Comparison of ENCODE assay signal across 27 mouse cellular contexts in the genomic region with DNA sequence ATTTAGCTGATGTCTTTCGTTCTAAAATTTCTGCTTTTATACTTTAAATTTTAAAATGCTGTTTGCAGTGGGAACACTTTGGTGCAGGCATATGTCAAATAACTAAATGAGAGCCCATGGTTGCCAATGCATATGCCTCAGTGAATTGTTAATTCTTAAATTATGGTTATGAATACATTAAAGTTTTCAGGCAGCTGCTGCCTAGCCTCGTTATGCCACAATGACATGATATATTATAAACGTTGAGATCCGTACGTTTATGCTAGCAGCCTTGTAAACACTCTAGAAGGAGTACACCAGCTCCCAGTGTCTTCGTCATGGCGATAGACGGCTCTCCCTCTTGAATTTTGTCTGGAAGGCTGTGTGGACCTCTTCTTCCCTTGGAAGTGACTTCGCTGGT.
A peak's percentile ranks its signal among the peaks of the same experiment; 100 is the strongest.
DNase-seq lines count a peak whose midpoint lies in the region; ATAC-seq and TF ChIP-seq lines count a peak whose summit lies in the region.
"Had no signal": no experiment of that assay in that cellular context is flagged by ENCODE, and none has a peak within 500 bp of the region (broad histone marks: within the 10 kb centered on the region; RNA-seq: fewer than 3 reads in every experiment).

No protein-coding gene starts in this region.

- no peak overlapping the region for H3K4me3 ChIP-seq in forebrain, embryonic 15.5 days
- H3K4me3 ChIP-seq in forebrain, embryonic 12.5 days (replicated peaks), result no peak overlapping the region
- no peak overlapping the region for H3K4me3 ChIP-seq in forebrain, postnatal 0 days (ENCODE audit: low read depth, low read length)
- H3K4me3 ChIP-seq: embryonic facial prominence, embryonic 10.5 days; embryonic facial prominence, embryonic 13.5 days; erythroblast, embryonic 14.5 days; heart, adult 2 months; heart, embryonic 10.5 days; heart, embryonic 13.5 days; hindbrain, embryonic 15.5 days; intestine, embryonic 15.5 days had no signal

- no peaks in the 10 kb centered on the region for H3K27me3 ChIP-seq in forebrain, embryonic 15.5 days
- no peaks in the 10 kb centered on the region for H3K27me3 ChIP-seq in forebrain, embryonic 12.5 days
- no peaks in the 10 kb centered on the region for H3K27me3 ChIP-seq in forebrain, postnatal 0 days (ENCODE audit: insufficient read depth, low read length)
- H3K27me3 ChIP-seq: embryonic facial prominence, embryonic 13.5 days; heart, embryonic 13.5 days; hindbrain, embryonic 15.5 days; intestine, embryonic 15.5 days had no signal

- peak; percentile 10 for DNase-seq in retina, postnatal 1 day
- no peak for DNase-seq in retina, embryonic 14.5 days (ENCODE audit: low spot score)
- no peak for DNase-seq in forebrain, postnatal 0 days
- DNase-seq in layer of hippocampus, postnatal 10 days (ENCODE audit: low spot score in 2 of 2), result no peak
- DNase-seq: adrenal gland, adult 2 months; adrenal gland, postnatal 14 days; cerebellum, adult 11-12 months; cerebellum, adult 8-10 months; cerebellum, postnatal 10 days; cerebellum, postnatal 36 days; embryo, embryonic 11 days; gastrocnemius, postnatal 10 days; gastrocnemius, postnatal 36 days; heart, adult 2 months; heart, postnatal 14 days; heart, postnatal 4 days; kidney, adult 11 months had no signal

- H3K27ac ChIP-seq in forebrain, embryonic 15.5 days (replicated peaks), result no peak overlapping the region
- H3K27ac ChIP-seq in forebrain, embryonic 12.5 days, result no peak overlapping the region
- H3K27ac ChIP-seq in forebrain, postnatal 0 days (ENCODE audit: low read depth, low read length), result no peak overlapping the region
- H3K27ac ChIP-seq: embryonic facial prominence, embryonic 10.5 days; embryonic facial prominence, embryonic 13.5 days; heart, adult 2 months; heart, embryonic 10.5 days; heart, embryonic 13.5 days; hindbrain, embryonic 15.5 days; intestine, embryonic 15.5 days had no signal

- no peak overlapping the region for H3K4me2 ChIP-seq in forebrain, embryonic 15.5 days (replicated peaks)
- no peak overlapping the region for H3K4me2 ChIP-seq in forebrain, embryonic 12.5 days
- H3K4me2 ChIP-seq in forebrain, postnatal 0 days (ENCODE audit: low read depth), result no peak overlapping the region
- H3K4me2 ChIP-seq: embryonic facial prominence, embryonic 13.5 days; heart, embryonic 13.5 days; hindbrain, embryonic 15.5 days; intestine, embryonic 15.5 days had no signal

- no peak overlapping the region for H3K9ac ChIP-seq in forebrain, embryonic 15.5 days (replicated peaks)
- H3K9ac ChIP-seq in forebrain, embryonic 12.5 days, result no peak overlapping the region
- no peak overlapping the region for H3K9ac ChIP-seq in forebrain, postnatal 0 days
- H3K9ac ChIP-seq: embryonic facial prominence, embryonic 13.5 days; heart, embryonic 13.5 days; hindbrain, embryonic 15.5 days; intestine, embryonic 15.5 days had no signal

- TF ChIP-seq CTCF in forebrain, postnatal 0 days (IDR thresholded peaks at IDR 0.05; ENCODE audit: low read depth), result no peak

- H3K9me3 ChIP-seq in forebrain, embryonic 15.5 days, result no peaks in the 10 kb centered on the region
- no peaks in the 10 kb centered on the region for H3K9me3 ChIP-seq in forebrain, embryonic 12.5 days
- H3K9me3 ChIP-seq in forebrain, postnatal 0 days (ENCODE audit: low read length), result no peaks in the 10 kb centered on the region
- H3K9me3 ChIP-seq: embryonic facial prominence, embryonic 10.5 days; embryonic facial prominence, embryonic 13.5 days; heart, embryonic 10.5 days; heart, embryonic 13.5 days; hindbrain, embryonic 15.5 days; intestine, embryonic 15.5 days had no signal

- WGBS in forebrain, embryonic 15.5 days, result 63% methylated on average over 9 of the region's 9 CpGs
- WGBS in forebrain, embryonic 12.5 days, result 82% methylated on average over 9 of the region's 9 CpGs
- WGBS in forebrain, postnatal 0 days, result 55% methylated on average over 9 of the region's 9 CpGs

- ATAC-seq in forebrain, embryonic 15.5 days (replicated peaks), result peak; percentile 71
- ATAC-seq in forebrain, embryonic 12.5 days (ENCODE audit: low FRiP score), result no peak
- ATAC-seq in forebrain, postnatal 0 days, result peak; percentile 69
- ATAC-seq: CD4-positive, CD25-positive, alpha-beta regulatory T cell, adult 4 months; intestine, embryonic 15.5 days had no signal

- H3K4me1 ChIP-seq in forebrain, embryonic 15.5 days, result 0 out of 2 replicates have a peak, but pooled peaks cover 8% of the 10 kb centered on the region
- H3K4me1 ChIP-seq in forebrain, embryonic 12.5 days, result no peaks in the 10 kb centered on the region
- peaks cover 4% of the 10 kb centered on the region; the same call in 1 of the 2 replicates for H3K4me1 ChIP-seq in forebrain, postnatal 0 days (ENCODE audit: insufficient read depth)
- H3K4me1 ChIP-seq: embryonic facial prominence, embryonic 10.5 days; embryonic facial prominence, embryonic 13.5 days; heart, embryonic 13.5 days; hindbrain, embryonic 15.5 days; intestine, embryonic 15.5 days had no signal

- H3K36me3 ChIP-seq in forebrain, embryonic 15.5 days, result no peaks in the 10 kb centered on the region
- H3K36me3 ChIP-seq in forebrain, embryonic 12.5 days (replicated peaks), result no peaks in the 10 kb centered on the region
- no peaks in the 10 kb centered on the region for H3K36me3 ChIP-seq in forebrain, postnatal 0 days (ENCODE audit: insufficient read depth)
- H3K36me3 ChIP-seq: embryonic facial prominence, embryonic 10.5 days; embryonic facial prominence, embryonic 13.5 days; heart, embryonic 10.5 days; heart, embryonic 13.5 days; hindbrain, embryonic 15.5 days; intestine, embryonic 15.5 days had no signal
